In genomic region chr4:133184031-133184897, GRCm38 (mm10) we compare ENCODE assay signal across 9 mouse cellular contexts. TPM values are rescaled to one million over a fixed set of nuclear protein-coding genes. Genes with fewer than 3 reads are reported as not detected.
A peak's percentile ranks its signal among the peaks of the same experiment; 100 is the strongest.
DNase-seq lines count a peak whose midpoint lies in the region; ATAC-seq and TF ChIP-seq lines count a peak whose summit lies in the region.
"Had no signal": no experiment of that assay in that cellular context is flagged by ENCODE, and none has a peak within 500 bp of the region (broad histone marks: within the 10 kb centered on the region; RNA-seq: fewer than 3 reads in every experiment).

No protein-coding gene starts in this region.

- WGBS in heart, embryonic 16.5 days: 62% methylated on average over 14 of the region's 14 CpGs
- WGBS in embryonic facial prominence, embryonic 14.5 days: 43% methylated on average over 14 of the region's 14 CpGs
- 24% methylated on average over 14 of the region's 14 CpGs for WGBS in limb, embryonic 12.5 days

- no peak overlapping the region for H3K9ac ChIP-seq in heart, embryonic 16.5 days (ENCODE audit: low read length)
- no peak overlapping the region for H3K9ac ChIP-seq in embryonic facial prominence, embryonic 14.5 days (ENCODE audit: low read depth, low read length)
- H3K9ac ChIP-seq in limb, embryonic 12.5 days (replicated peaks): peak overlapping the region; percentile 18; the same call in 1 of the 2 replicates

- peaks cover 38% of the 10 kb centered on the region for H3K36me3 ChIP-seq in heart, embryonic 16.5 days (ENCODE audit: control insufficient read depth, insufficient read depth)
- H3K36me3 ChIP-seq in E14TG2a.4 (ENCODE audit: insufficient read depth, low read length): peaks cover 89% of the 10 kb centered on the region
- peaks cover 59% of the 10 kb centered on the region for H3K36me3 ChIP-seq in embryonic facial prominence, embryonic 14.5 days (ENCODE audit: control insufficient read depth, insufficient read depth, low read length)
- peaks cover 61% of the 10 kb centered on the region for H3K36me3 ChIP-seq in limb, embryonic 12.5 days

- H3K4me2 ChIP-seq in heart, embryonic 16.5 days (ENCODE audit: low read depth, low read length): no peak overlapping the region
- H3K4me2 ChIP-seq in embryonic facial prominence, embryonic 14.5 days (ENCODE audit: low read depth, low read length): no peak overlapping the region
- H3K4me2 ChIP-seq in limb, embryonic 12.5 days: peak overlapping the region; percentile 49

- peaks cover 34% of the 10 kb centered on the region for H3K4me1 ChIP-seq in heart, embryonic 16.5 days (ENCODE audit: control insufficient read depth, insufficient read depth, low read length)
- peaks cover 87% of the 10 kb centered on the region for H3K4me1 ChIP-seq in E14TG2a.4 (replicated peaks; ENCODE audit: low read depth, low read length)
- H3K4me1 ChIP-seq in embryonic facial prominence, embryonic 14.5 days (ENCODE audit: control insufficient read depth, insufficient read depth, low read length): peaks cover 31% of the 10 kb centered on the region
- H3K4me1 ChIP-seq in limb, embryonic 12.5 days (replicated peaks): peaks cover 43% of the 10 kb centered on the region

- no peak overlapping the region for H3K4me3 ChIP-seq in heart, embryonic 16.5 days (ENCODE audit: low read length)
- peak overlapping the region; percentile 39; the same call in 1 of the 2 replicates for H3K4me3 ChIP-seq in E14TG2a.4 (replicated peaks; ENCODE audit: low read length)
- no peak overlapping the region for H3K4me3 ChIP-seq in embryonic facial prominence, embryonic 14.5 days (ENCODE audit: low read depth, low read length)
- no peak overlapping the region for H3K4me3 ChIP-seq in limb, embryonic 12.5 days (replicated peaks)

- no peak for ATAC-seq in heart, embryonic 16.5 days (replicated peaks; ENCODE audit: extremely low read depth, insufficient read depth, low FRiP score)
- ATAC-seq in embryonic facial prominence, embryonic 14.5 days (ENCODE audit: low read depth): no peak
- ATAC-seq in limb, embryonic 12.5 days (ENCODE audit: insufficient number of reproducible peaks, insufficient read depth, low FRiP score, low TSS enrichment, low read depth): no peak

- no peaks in the 10 kb centered on the region for H3K27me3 ChIP-seq in heart, embryonic 16.5 days (ENCODE audit: control insufficient read depth, insufficient read depth, low read length)
- H3K27me3 ChIP-seq in E14TG2a.4 (ENCODE audit: insufficient read depth, low read length): no peaks in the 10 kb centered on the region
- H3K27me3 ChIP-seq in embryonic facial prominence, embryonic 14.5 days (replicated peaks; ENCODE audit: control insufficient read depth, insufficient read depth, low read length): no peaks in the 10 kb centered on the region
- no peaks in the 10 kb centered on the region for H3K27me3 ChIP-seq in limb, embryonic 12.5 days

- H3K27ac ChIP-seq in heart, embryonic 16.5 days (ENCODE audit: low read length): peak overlapping the region; percentile 82
- H3K27ac ChIP-seq in embryonic facial prominence, embryonic 14.5 days (replicated peaks; ENCODE audit: low read depth, low read length): peak overlapping the region; percentile 75
- peak overlapping the region; percentile 94 for H3K27ac ChIP-seq in limb, embryonic 12.5 days

- no peak for DNase-seq in heart, postnatal 4 days
- DNase-seq in embryonic facial prominence, embryonic 14.5 days (ENCODE audit: low spot score): no peak
- no peak for DNase-seq in adrenal gland, adult 8-10 months
- no peak for DNase-seq in thymus, postnatal 0 days (ENCODE audit: low spot score)
- DNase-seq in embryo, embryonic 10.5 days (ENCODE audit: low spot score): no peak
- DNase-seq: layer of hippocampus, postnatal 36 days had no signal

- TF ChIP-seq CTCF in E14TG2a.4 (conservative IDR thresholded peaks at IDR 0.05; ENCODE audit: low read length): no peak

- no peaks in the 10 kb centered on the region for H3K9me3 ChIP-seq in heart, embryonic 16.5 days (replicated peaks; ENCODE audit: control insufficient read depth, low read length)
- no peaks in the 10 kb centered on the region for H3K9me3 ChIP-seq in E14TG2a.4 (ENCODE audit: low read length)
- H3K9me3 ChIP-seq in embryonic facial prominence, embryonic 14.5 days (ENCODE audit: control insufficient read depth, low read length): no peaks in the 10 kb centered on the region
- no peaks in the 10 kb centered on the region for H3K9me3 ChIP-seq in limb, embryonic 12.5 days

RNA-seq across cellular contexts. Expression of gene Cd164l2, which starts 27.7 kb away (rescaled TPM):
- 0.66 TPM in 1 of 2 replicates, not detected in the other for polyA plus RNA-seq in heart, embryonic 16.5 days (2015; fragmentation: Nextera tagmentation; extraction: Ambion mirVana)
- total RNA-seq in heart, postnatal 4 days (2021): not detected
- polyA plus RNA-seq in embryonic facial prominence, embryonic 14.5 days (2014; fragmentation: Nextera tagmentation; extraction: Ambion mirVana): 2.5 and 3.8 TPM in 2 replicates
- polyA plus RNA-seq in limb, embryonic 12.5 days (2016; fragmentation: Nextera tagmentation; extraction: Ambion mirVana): 3.2 and 4.6 TPM in 2 replicates
- total RNA-seq in adrenal gland, adult 8-10 months (2022): 1 to 10 TPM in 2 of 4 experiments, under 1 TPM in 2; 0.86 to 1.8 (median 1.4) TPM
- polyA plus RNA-seq in thymus, postnatal 0 days (2015; fragmentation: Nextera tagmentation; extraction: Ambion mirVana): 0.86 and 1.1 TPM in 2 replicates

RNA-seq across cellular contexts. Expression of gene Gpr3, which starts 28.1 kb away (rescaled TPM):
- polyA plus RNA-seq in heart, embryonic 16.5 days (2015; fragmentation: Nextera tagmentation; extraction: Ambion mirVana): 0.14 and 0.29 TPM in 2 replicates
- under 1 TPM; 0.20 to 0.45 TPM for total RNA-seq in heart, postnatal 4 days (2021)
- 0.18 and 0.19 TPM in 2 replicates for polyA plus RNA-seq in embryonic facial prominence, embryonic 14.5 days (2014; fragmentation: Nextera tagmentation; extraction: Ambion mirVana)
- polyA plus RNA-seq in limb, embryonic 12.5 days (2016; fragmentation: Nextera tagmentation; extraction: Ambion mirVana): 0.24 and 0.58 TPM in 2 replicates
- under 1 TPM in 1 of 4 experiments, not detected in 3; 0.66 TPM for total RNA-seq in adrenal gland, adult 8-10 months (2022)
- not detected in 2 replicates for polyA plus RNA-seq in thymus, postnatal 0 days (2015; fragmentation: Nextera tagmentation; extraction: Ambion mirVana)

RNA-seq across cellular contexts. Expression of gene Wasf2, which starts 54.0 kb away (rescaled TPM):
- 45.0 and 66.3 TPM in 2 replicates for polyA plus RNA-seq in heart, embryonic 16.5 days (2015; fragmentation: Nextera tagmentation; extraction: Ambion mirVana)
- 100 to 1,000 TPM; 141 to 149 TPM for total RNA-seq in heart, postnatal 4 days (2021)
- 83.4 and 92.4 TPM in 2 replicates for polyA plus RNA-seq in embryonic facial prominence, embryonic 14.5 days (2014; fragmentation: Nextera tagmentation; extraction: Ambion mirVana)
- 73.8 and 81.6 TPM in 2 replicates for polyA plus RNA-seq in limb, embryonic 12.5 days (2016; fragmentation: Nextera tagmentation; extraction: Ambion mirVana)
- 100 to 1,000 TPM; 105 to 158 (median 133) TPM for total RNA-seq in adrenal gland, adult 8-10 months (2022)
- 140 and 190 TPM in 2 replicates for polyA plus RNA-seq in thymus, postnatal 0 days (2015; fragmentation: Nextera tagmentation; extraction: Ambion mirVana)

RNA-seq across cellular contexts. Expression of gene Map3k6, which starts 56.4 kb away (rescaled TPM):
- 3.4 and 3.6 TPM in 2 replicates for polyA plus RNA-seq in heart, embryonic 16.5 days (2015; fragmentation: Nextera tagmentation; extraction: Ambion mirVana)
- total RNA-seq in heart, postnatal 4 days (2021): 1 to 10 TPM; 6.3 to 6.8 TPM
- polyA plus RNA-seq in embryonic facial prominence, embryonic 14.5 days (2014; fragmentation: Nextera tagmentation; extraction: Ambion mirVana): 6.0 and 7.9 TPM in 2 replicates
- 2.3 and 2.9 TPM in 2 replicates for polyA plus RNA-seq in limb, embryonic 12.5 days (2016; fragmentation: Nextera tagmentation; extraction: Ambion mirVana)
- total RNA-seq in adrenal gland, adult 8-10 months (2022): 10 to 100 TPM; 17.3 to 27.7 (median 19.2) TPM
- 2.2 and 2.6 TPM in 2 replicates for polyA plus RNA-seq in thymus, postnatal 0 days (2015; fragmentation: Nextera tagmentation; extraction: Ambion mirVana)
